Mouse (Mus musculus): ENCODE data around the gene Rnase10.
A peak's percentile ranks its signal among the peaks of the same experiment; 100 is the strongest.
"Not testable (repeated sequence)": the region's sequence is repeated elsewhere in the genome, so short reads cannot be mapped to it uniquely, and the experiment has no call there.

The Rnase10 gene

GRCm38 (mm10) chr14:51007152-51007801 is at the start of gene Rnase10:
Rnase10 (plus strand) TSS chr14:51007751.
- no peak for DNase-seq (ENCODE audit: low spot score in 2 of 2)

- not testable (repeated sequence) for DNase-seq (ENCODE audit: low spot score in 2 of 2)
These were observed 49.1 kb upstream of the Rnase10 start for GRCm38 (mm10) chr14:50958289-50958995.

GRCm38 (mm10) chr14:50968216-50968980 is 39.2 kb upstream of the Rnase10 start:
- DNase-seq (ENCODE audit: low spot score in 2 of 2) = no peak

- DNase-seq (ENCODE audit: low spot score in 2 of 2) = no peak
These were observed 38.5 kb upstream of the Rnase10 start for GRCm38 (mm10) chr14:50969041-50969440.

GRCm38 (mm10) chr14:50969558-50970544 is 37.7 kb upstream of the Rnase10 start:
- peak; percentile 51 to 52 for DNase-seq (ENCODE audit: low spot score in 2 of 2)

- DNase-seq (ENCODE audit: low spot score in 2 of 2) = no peak
These were observed 36.7 kb upstream of the Rnase10 start for GRCm38 (mm10) chr14:50970822-50971221.

GRCm38 (mm10) chr14:50973054-50973453 is 34.5 kb upstream of the Rnase10 start:
- DNase-seq (ENCODE audit: low spot score in 2 of 2) = not testable (repeated sequence)

GRCm38 (mm10) chr14:50973700-50974099 is 33.9 kb upstream of the Rnase10 start:
- DNase-seq (ENCODE audit: low spot score in 2 of 2) = no peak

GRCm38 (mm10) chr14:50975001-50975400 is 32.5 kb upstream of the Rnase10 start:
- no peak for DNase-seq (ENCODE audit: low spot score in 2 of 2)

- no peak for DNase-seq (ENCODE audit: low spot score in 2 of 2)
These were observed 30.9 kb upstream of the Rnase10 start for GRCm38 (mm10) chr14:50976674-50977073.

GRCm38 (mm10) chr14:50978451-50978850 is 29.1 kb upstream of the Rnase10 start:
- DNase-seq (ENCODE audit: low spot score in 2 of 2) = not testable (repeated sequence)

GRCm38 (mm10) chr14:50979631-50980030 is 27.9 kb upstream of the Rnase10 start:
- DNase-seq (ENCODE audit: low spot score in 2 of 2) = no peak

- no peak for DNase-seq (ENCODE audit: low spot score in 2 of 2)
These were observed 26.3 kb upstream of the Rnase10 start for GRCm38 (mm10) chr14:50981207-50981606.

- no peak for DNase-seq (ENCODE audit: low spot score in 2 of 2)
These were observed 25.7 kb upstream of the Rnase10 start for GRCm38 (mm10) chr14:50981837-50982236.

- DNase-seq (ENCODE audit: low spot score in 2 of 2) = no peak
These were observed 19.9 kb upstream of the Rnase10 start for GRCm38 (mm10) chr14:50987668-50988067.

- DNase-seq (ENCODE audit: low spot score in 2 of 2) = no peak
These were observed 16.5 kb upstream of the Rnase10 start for GRCm38 (mm10) chr14:50991037-50991436.

- no peak for DNase-seq (ENCODE audit: low spot score in 2 of 2)
These were observed 10.5 kb upstream of the Rnase10 start for GRCm38 (mm10) chr14:50997088-50997487.

GRCm38 (mm10) chr14:50997999-50998666 is 9.4 kb upstream of the Rnase10 start:
- DNase-seq (ENCODE audit: low spot score in 2 of 2) = no peak

- peak; percentile 48 to 49 for DNase-seq (ENCODE audit: low spot score in 2 of 2)
These were observed 563 bp downstream of the Rnase10 start for GRCm38 (mm10) chr14:51007914-51008713.

GRCm38 (mm10) chr14:51008781-51009180 is 1.2 kb downstream of the Rnase10 start:
- no peak for DNase-seq (ENCODE audit: low spot score in 2 of 2)

Data from frontal cortex, postnatal 10 days (tissue).